Mouse (Mus musculus): ENCODE measurements at regions not wholly inside any gene's neighbourhood (a gene's known extent, or its start where the extent isn't known, plus 50 kb on each side); places are given as distances from the start of the nearest gene placed in this dataset.
A peak's percentile ranks its signal among the peaks of the same experiment; 100 is the strongest.

DNA sequence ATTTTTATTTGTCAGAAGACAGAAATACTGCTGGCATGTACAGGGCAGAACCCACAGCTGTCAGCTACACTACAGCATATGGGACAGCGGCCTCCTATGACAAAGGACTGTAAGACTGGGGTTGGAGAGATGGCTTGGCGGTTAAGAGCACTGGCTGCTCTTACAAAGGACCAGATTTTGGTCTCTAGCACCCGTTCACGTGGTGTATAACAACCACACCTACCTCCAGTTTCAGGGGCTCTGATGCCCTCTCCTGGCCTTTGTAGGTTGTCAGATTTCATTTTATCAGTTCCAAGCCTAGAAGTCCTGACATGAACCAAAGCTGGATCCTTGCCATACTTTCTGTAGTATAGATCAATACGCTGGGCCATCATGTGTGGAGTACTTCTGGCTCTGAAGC is 54.9 kb upstream of the Elk3 start:
- peaks cover 0 to 3% of the 10 kb centered on the region in 2 experiments; a peak in 1 of 4 replicates for H3K27me3 ChIP-seq (ENCODE audit: control insufficient read depth in 1 of 2, insufficient read depth in 2 of 2, low read length in 2 of 2)
- TF ChIP-seq RAD21 (IDR thresholded peaks at IDR 0.05; ENCODE audit: low read depth, low read length) (peak; percentile 26), SMC3 (IDR thresholded peaks at IDR 0.05; ENCODE audit: low read depth, low read length) (peak; percentile 50), CTCF (IDR thresholded peaks at IDR 0.05 in 2 of 3, conservative IDR thresholded peaks at IDR 0.05 in 1 of 3; ENCODE audit: control insufficient read depth in 1 of 3, insufficient read depth in 1 of 3, low read depth in 2 of 3, low read length in 3 of 3, poor library complexity in 1 of 3, severe bottlenecking in 1 of 3) (peak in 1 of 3 experiments; percentile 34; a peak in 2 of 6 replicates), BHLHE40 (IDR thresholded peaks at IDR 0.05; ENCODE audit: borderline replicate concordance, low read depth, low read length) (no peak), MYC (IDR thresholded peaks at IDR 0.05; ENCODE audit: low read depth, low read length) (no peak), EP300 (IDR thresholded peaks at IDR 0.05; ENCODE audit: low read depth in 1 of 2, low read length in 2 of 2) (no peak), USF1 (IDR thresholded peaks at IDR 0.05; ENCODE audit: low read depth, low read length) (peak; percentile 39; the same call in 1 of the 2 replicates)
- H3K4me1 ChIP-seq (ENCODE audit: control insufficient read depth in 1 of 2, insufficient read depth in 2 of 2, low read length in 2 of 2) = no peaks in the 10 kb centered on the region
- peak; percentile 18 for DNase-seq (ENCODE audit: low read depth, low spot score)
- no peak overlapping the region for H3K9ac ChIP-seq (ENCODE audit: control insufficient read depth, low read depth, low read length, poor library complexity, severe bottlenecking)
- no peak overlapping the region for H3K27ac ChIP-seq (ENCODE audit: control insufficient read depth, low read depth, low read length)
- H3K79me2 ChIP-seq (ENCODE audit: control insufficient read depth, insufficient read depth, low read length, poor library complexity) = no peaks in the 10 kb centered on the region
- no peaks in the 10 kb centered on the region for H3K36me3 ChIP-seq (ENCODE audit: control insufficient read depth in 1 of 2, insufficient read depth in 2 of 2, low read length in 2 of 2)
- H3K9me3 ChIP-seq (replicated peaks; ENCODE audit: insufficient read depth, low read length) = no peaks in the 10 kb centered on the region
- no peak overlapping the region for H3K4me3 ChIP-seq (ENCODE audit: control insufficient read depth in 1 of 2, insufficient read depth in 1 of 2, low read depth in 2 of 2, low read length in 2 of 2)

DNA sequence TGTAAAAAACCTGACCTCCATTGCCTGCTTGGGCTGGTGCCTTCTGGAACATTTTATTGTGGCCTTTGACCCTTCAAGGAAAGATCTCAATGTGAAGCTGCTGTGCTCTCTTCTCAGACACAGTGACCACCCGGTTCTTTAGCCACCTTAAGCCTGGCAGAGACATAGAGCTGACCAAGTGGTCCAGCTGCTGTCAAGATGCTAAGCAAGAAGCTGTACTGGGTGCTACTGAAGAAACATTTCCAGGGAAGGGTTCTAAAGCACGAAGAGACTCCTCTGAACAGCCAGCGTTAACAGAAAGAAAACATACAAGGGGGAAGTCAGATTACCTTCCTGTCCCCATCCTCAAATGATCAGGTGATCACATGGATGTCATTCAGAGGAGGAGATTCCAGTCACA is 58.8 kb upstream of the Elk3 start:
- Histone ChIP-seq H3K27me3 (ENCODE audit: control insufficient read depth in 1 of 2, insufficient read depth in 2 of 2, low read length in 2 of 2) (no peaks in the 10 kb centered on the region; a peak in 1 of 4 replicates), H3K36me3 (ENCODE audit: control insufficient read depth in 1 of 2, insufficient read depth in 2 of 2, low read length in 2 of 2) (no peaks in the 10 kb centered on the region), H3K79me2 (ENCODE audit: control insufficient read depth, insufficient read depth, low read length, poor library complexity) (no peaks in the 10 kb centered on the region), H3K9me3 (replicated peaks; ENCODE audit: insufficient read depth, low read length) (no peaks in the 10 kb centered on the region), H3K9ac (ENCODE audit: control insufficient read depth, low read depth, low read length, poor library complexity, severe bottlenecking) (no peak overlapping the region), H3K4me3 (ENCODE audit: control insufficient read depth in 1 of 2, insufficient read depth in 1 of 2, low read depth in 2 of 2, low read length in 2 of 2) (no peak overlapping the region), H3K27ac (ENCODE audit: control insufficient read depth, low read depth, low read length) (no peak overlapping the region), H3K4me1 (ENCODE audit: control insufficient read depth in 1 of 2, insufficient read depth in 2 of 2, low read length in 2 of 2) (no peaks in the 10 kb centered on the region)
- DNase-seq (ENCODE audit: low read depth, low spot score) = no peak
- TF ChIP-seq MYB (IDR thresholded peaks at IDR 0.05; ENCODE audit: low read depth, low read length) = no peak
- no peak for TF ChIP-seq MYC (IDR thresholded peaks at IDR 0.05; ENCODE audit: low read depth, low read length)
- no peak for TF ChIP-seq MAFK (IDR thresholded peaks at IDR 0.05; ENCODE audit: borderline replicate concordance, low read depth, low read length)
- TF ChIP-seq GATA1 (IDR thresholded peaks at IDR 0.05; ENCODE audit: low read depth, low read length) = no peak
- no peak for TF ChIP-seq GABPA (IDR thresholded peaks at IDR 0.05; ENCODE audit: low read depth, low read length)
- TF ChIP-seq HCFC1 (IDR thresholded peaks at IDR 0.05; ENCODE audit: low read depth, low read length) = no peak
- no peak for TF ChIP-seq JUND (IDR thresholded peaks at IDR 0.05; ENCODE audit: low read depth, low read length)
- no peak for TF ChIP-seq CHD2 (IDR thresholded peaks at IDR 0.05; ENCODE audit: low read length)
- TF ChIP-seq ZKSCAN1 (IDR thresholded peaks at IDR 0.05; ENCODE audit: low read depth, low read length) = no peak

- H3K9me3 ChIP-seq (replicated peaks; ENCODE audit: insufficient read depth, low read length) = no peaks in the 10 kb centered on the region
- no peak overlapping the region for H3K27ac ChIP-seq (ENCODE audit: control insufficient read depth, low read depth, low read length)
- no peak for DNase-seq (ENCODE audit: low read depth, low spot score)
- H3K27me3 ChIP-seq (ENCODE audit: control insufficient read depth in 1 of 2, insufficient read depth in 2 of 2, low read length in 2 of 2) = no peaks in the 10 kb centered on the region; a peak in 1 of 4 replicates
- no peaks in the 10 kb centered on the region for H3K79me2 ChIP-seq (ENCODE audit: control insufficient read depth, insufficient read depth, low read length, poor library complexity)
- TF ChIP-seq USF1 (IDR thresholded peaks at IDR 0.05; ENCODE audit: low read depth, low read length) (no peak), ZNF384 (IDR thresholded peaks at IDR 0.05; ENCODE audit: low read depth, low read length) (no peak), GATA1 (IDR thresholded peaks at IDR 0.05; ENCODE audit: low read depth, low read length) (no peak), BHLHE40 (IDR thresholded peaks at IDR 0.05; ENCODE audit: borderline replicate concordance, low read depth, low read length) (no peak)
- H3K4me3 ChIP-seq (ENCODE audit: control insufficient read depth in 1 of 2, insufficient read depth in 1 of 2, low read depth in 2 of 2, low read length in 2 of 2) = no peak overlapping the region
- no peak overlapping the region for H3K9ac ChIP-seq (ENCODE audit: control insufficient read depth, low read depth, low read length, poor library complexity, severe bottlenecking)
- no peaks in the 10 kb centered on the region for H3K36me3 ChIP-seq (ENCODE audit: control insufficient read depth in 1 of 2, insufficient read depth in 2 of 2, low read length in 2 of 2)
- H3K4me1 ChIP-seq (ENCODE audit: control insufficient read depth in 1 of 2, insufficient read depth in 2 of 2, low read length in 2 of 2) = no peaks in the 10 kb centered on the region
These were observed 59.4 kb upstream of the Elk3 start for GRCm38 (mm10) chr10:93370331-93370730.

Data from MEL (cell line).